Mouse (Mus musculus) urinary bladder, adult 18-20 months (tissue): ENCODE results near the gene Psg22.
"Not testable (repeated sequence)": the region's sequence is repeated elsewhere in the genome, so short reads cannot be mapped to it uniquely, and the experiment has no call there.

Experiments
- DNase-seq, 2 experiments: peaks; one replicate each; pipeline ENCODE4 v3.0.0; 2022; ENCODE audit warnings: low spot score in 2 of 2, mixed read lengths in 2 of 2

Gene Psg22

GRCm38 (mm10) chr7:18717790-18718189, at the start of gene Psg22:
Psg22 (plus strand) TSS chr7:18718090.
- DNase-seq, result no peak

- peak in 1 of 2 experiments; percentile 14 for DNase-seq
These were observed 38.1 kb upstream of the Psg22 start for GRCm38 (mm10) chr7:18679772-18680171.

GRCm38 (mm10) chr7:18685586-18685985, 32.3 kb upstream of the Psg22 start:
- no peak for DNase-seq

GRCm38 (mm10) chr7:18686085-18686484, 31.8 kb upstream of the Psg22 start, which contains the start of gene Psg20:
Psg20 (minus strand) TSS chr7:18686185.
- DNase-seq, result no peak

- not testable (repeated sequence) for DNase-seq
These were observed 7.6 kb upstream of the Psg22 start for GRCm38 (mm10) chr7:18710331-18710730.

GRCm38 (mm10) chr7:18710846-18711245, 7.0 kb upstream of the Psg22 start:
- no peak for DNase-seq

- no peak for DNase-seq
These were observed 2.3 kb upstream of the Psg22 start for GRCm38 (mm10) chr7:18715546-18715945.

GRCm38 (mm10) chr7:18724001-18724400, 6.1 kb downstream of the Psg22 start:
- DNase-seq, result no peak

GRCm38 (mm10) chr7:18725931-18726330, 8.0 kb downstream of the Psg22 start:
- DNase-seq, result not testable (repeated sequence)

- DNase-seq, result no peak
These were observed 10.5 kb downstream of the Psg22 start for GRCm38 (mm10) chr7:18728391-18728790.

GRCm38 (mm10) chr7:18733111-18733510, 15.2 kb downstream of the Psg22 start:
- no peak for DNase-seq

- DNase-seq, result no peak
These were observed 16.6 kb downstream of the Psg22 start for GRCm38 (mm10) chr7:18734451-18734850.

- DNase-seq, result no peak
These were observed 28.4 kb downstream of the Psg22 start for GRCm38 (mm10) chr7:18746189-18746860.

- DNase-seq, result not testable (repeated sequence)
These were observed 29.5 kb downstream of the Psg22 start for GRCm38 (mm10) chr7:18747420-18747819.

- DNase-seq, result no peak
These were observed 31.4 kb downstream of the Psg22 start for GRCm38 (mm10) chr7:18748994-18749895.

GRCm38 (mm10) chr7:18749896-18750477, 32.1 kb downstream of the Psg22 start:
- not testable (repeated sequence) for DNase-seq

GRCm38 (mm10) chr7:18760152-18760551, 42.3 kb downstream of the Psg22 start:
- not testable (repeated sequence) for DNase-seq

- not testable (repeated sequence) for DNase-seq
These were observed 45.0 kb downstream of the Psg22 start for GRCm38 (mm10) chr7:18762885-18763284.
